Mouse (Mus musculus) liver, embryonic 14.5 days (tissue): ENCODE results near the gene Klc3. TPM values are rescaled to one million over a fixed set of nuclear protein-coding genes. Genes with fewer than 3 reads are reported as not detected.
A peak's percentile ranks its signal among the peaks of the same experiment; 100 is the strongest.

Experiments used
- ATAC-seq: fragments of 200-750 bp; cut with Nextera tagmentation; 2 replicates; pipeline ENCODE4 v1.8.0; 2017; ENCODE audit warnings: moderate number of reproducible peaks, mild to moderate bottlenecking, moderate library complexity; ENCODE audit not compliant: insufficient read depth
- DNase-seq, 3 experiments: peaks; one replicate each; pipeline ENCODE4 v3.0.0-alpha.2; 2012 to 2013; ENCODE audit warnings: low read depth in 3 of 3, low spot score in 3 of 3
- H3K27ac ChIP-seq: fragments of 300-500 bp; sonication (generic); 2 replicates; pipeline ENCODE4 v1.5.1; 2014; ENCODE audit warnings: moderate library complexity, mild to moderate bottlenecking, control low read depth, inconsistent platforms
- H3K27me3 ChIP-seq: fragments of 300-500 bp; sonication (generic); 2 replicates; pipeline ENCODE4 v1.6.1; 2014; ENCODE audit warnings: mild to moderate bottlenecking, low read length, moderate library complexity; ENCODE audit not compliant: control insufficient read depth, insufficient read depth
- H3K36me3 ChIP-seq: fragments of 300-500 bp; sonication (generic); replicated peaks from 2 replicates; pipeline ENCODE4 v1.6.1; 2014; ENCODE audit warnings: low read depth; ENCODE audit not compliant: control insufficient read depth, insufficient read depth
- H3K4me1 ChIP-seq, 2 experiments: fragments of 200-500 bp in 1 of 2; fragments of 300-500 bp in 1 of 2; sonication (generic) in 1 of 2; replicated peaks; 2 replicates each; pipeline ENCODE4 v1.6.1; 2012 to 2014; ENCODE audit warnings: antibody characterized with exemption in 1 of 2, inconsistent platforms in 1 of 2, low read length in 1 of 2; ENCODE audit not compliant: control insufficient read depth in 2 of 2, insufficient read depth in 2 of 2
- H3K4me2 ChIP-seq: fragments of 300-500 bp; sonication (generic); 2 replicates; pipeline ENCODE4 v1.6.1; 2014; ENCODE audit warnings: low read depth, mild to moderate bottlenecking, control low read depth, moderate library complexity
- H3K4me3 ChIP-seq, 2 experiments: fragments of 200-500 bp in 1 of 2; fragments of 300-500 bp in 1 of 2; sonication (generic) in 1 of 2; 2 replicates each; pipeline ENCODE4 v1.5.1; 2012 to 2014; ENCODE audit warnings: low read depth in 2 of 2, low read length in 2 of 2, mild to moderate bottlenecking in 2 of 2, control low read depth in 1 of 2, inconsistent platforms in 1 of 2, moderate library complexity in 1 of 2; ENCODE audit not compliant: insufficient read depth in 1 of 2
- H3K9ac ChIP-seq: fragments of 300-500 bp; sonication (generic); replicated peaks from 2 replicates; pipeline ENCODE4 v1.6.1; 2014; ENCODE audit warnings: mild to moderate bottlenecking, control low read depth, moderate library complexity
- H3K9me3 ChIP-seq: fragments of 300-500 bp; sonication (generic); 2 replicates; pipeline ENCODE4 v1.6.1; 2016; ENCODE audit warnings: low read length, mixed read lengths; ENCODE audit not compliant: control insufficient read depth
- CTCF ChIP-seq: IDR thresholded peaks from 2 replicates; pipeline ENCODE4 v1.5.1; 2016; ENCODE audit warnings: antibody characterized with exemption, low read depth, control low read depth
- EP300 ChIP-seq: IDR thresholded peaks from 2 replicates; pipeline ENCODE4 v1.6.1; 2016; ENCODE audit warnings: antibody characterized with exemption, low read depth
- WGBS: fragments of 180-500 bp; shearing (Covaris S2); extraction: QIAGEN DNeasy Blood & Tissue Kit; methylation state at CpG from one replicate; pipeline ENCODE4 v1.1.7; 2014; ENCODE audit not compliant: insufficient replicate concordance; 5-methylcytosine and 5-hydroxymethylcytosine counted together
- polyA plus RNA-seq, 2 experiments: library from polyadenylated mRNA; depleted of rRNA in 1 of 2; stranded (reverse) in 1 of 2; unstranded in 1 of 2; fragments of >200 nt; fragmentation: Nextera tagmentation in 1 of 2; extraction: Ambion mirVana in 1 of 2; gene quantifications; 2 replicates each; pipeline versions ENCODE4 v1.2.1 to v1.2.3; 2012 to 2014

The Klc3 gene
- polyA plus RNA-seq, 2 experiments: 0.13 to 0.21 TPM

DNA sequence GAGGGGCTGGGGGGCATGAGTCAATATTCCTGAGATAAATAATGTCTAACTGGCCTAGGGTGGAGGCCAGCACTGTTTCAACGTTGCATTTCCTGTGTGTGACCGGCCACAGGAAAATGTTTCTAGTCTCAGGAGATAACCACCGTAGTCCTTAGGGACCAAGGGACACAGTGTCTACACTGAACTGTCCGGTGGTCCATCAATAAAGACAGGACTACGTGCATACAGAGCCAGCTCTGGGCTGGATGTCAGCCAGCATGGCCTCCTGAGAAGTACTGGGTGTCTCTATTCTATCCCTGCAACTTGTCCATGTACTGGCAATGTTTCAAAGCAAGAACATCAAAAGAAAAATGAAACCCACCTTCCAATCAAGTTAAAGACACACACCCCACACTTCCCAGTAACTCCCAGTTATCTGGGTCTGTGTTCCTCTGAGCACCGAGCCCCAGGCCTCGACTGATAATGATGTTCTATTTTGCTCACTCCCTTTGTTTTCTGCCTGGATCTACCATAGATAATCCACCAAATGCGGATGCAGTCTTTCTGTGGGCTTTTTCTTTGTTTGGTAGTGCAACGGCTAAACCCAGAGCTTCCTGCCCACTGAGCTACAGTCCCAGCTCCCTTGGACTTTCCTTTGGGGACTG lies 37.7 kb upstream of the Klc3 start:
- Histone ChIP-seq H3K4me2 (no peak overlapping the region), H3K27me3 (no peaks in the 10 kb centered on the region), H3K36me3 (no peaks in the 10 kb centered on the region; the same call in 1 of the 2 replicates), H3K9ac (no peak overlapping the region), H3K4me3 (no peak overlapping the region), H3K27ac (no peak overlapping the region), H3K9me3 (no peaks in the 10 kb centered on the region), H3K4me1 (0 out of 4 replicates have a peak, but pooled peaks cover 0 to 2% of the 10 kb centered on the region in 2 experiments)
- TF ChIP-seq EP300 (no peak), CTCF (no peak)
- 36% methylated on average over 9 of the region's 9 CpGs for WGBS
- DNase-seq (no peak), ATAC-seq (peak; percentile 47)

- Histone ChIP-seq H3K4me1 (0 out of 4 replicates have a peak, but pooled peaks cover 0 to 2% of the 10 kb centered on the region in 2 experiments), H3K4me3 (no peak overlapping the region), H3K27me3 (no peaks in the 10 kb centered on the region), H3K4me2 (no peak overlapping the region), H3K36me3 (peaks cover 6% of the 10 kb centered on the region), H3K9me3 (no peaks in the 10 kb centered on the region), H3K27ac (no peak overlapping the region), H3K9ac (no peak overlapping the region)
- ATAC-seq (no peak), DNase-seq (no peak)
- TF ChIP-seq EP300 (no peak), CTCF (no peak)
- 77% methylated on average over 9 of the region's 9 CpGs for WGBS
These were observed 33.1 kb upstream of the Klc3 start for GRCm38 (mm10) chr7:19437048-19437447.

- no peaks in the 10 kb centered on the region for H3K4me1 ChIP-seq
These were observed 32.4 kb upstream of the Klc3 start for GRCm38 (mm10) chr7:19436276-19436675.

DNA sequence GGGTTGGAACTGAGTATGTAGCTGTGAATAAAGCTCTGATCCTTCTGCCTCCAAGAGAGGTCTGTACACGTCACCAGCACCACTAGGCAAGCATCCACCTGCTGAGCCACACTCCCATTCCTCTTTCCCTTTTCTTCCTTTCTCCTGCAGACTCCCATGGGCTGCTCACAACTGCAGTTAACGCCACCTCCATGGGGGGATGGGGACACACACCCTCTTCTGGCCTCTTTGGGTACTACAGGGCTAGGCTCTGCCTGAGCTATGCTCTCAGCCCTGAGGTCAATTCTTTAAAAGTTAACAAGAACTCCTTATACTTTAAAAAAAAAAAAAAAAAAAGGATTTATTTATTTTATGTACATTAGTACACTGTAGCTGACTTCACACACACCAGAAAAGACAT lies 28.6 kb upstream of the Klc3 start:
- TF ChIP-seq EP300 (no peak), CTCF (peak; percentile 54)
- ATAC-seq (no peak), DNase-seq (no peak)
- 84% methylated on average over 2 of the region's 2 CpGs for WGBS
- Histone ChIP-seq H3K4me2 (no peak overlapping the region), H3K27me3 (no peaks in the 10 kb centered on the region), H3K36me3 (peaks cover 6% of the 10 kb centered on the region), H3K27ac (no peak overlapping the region), H3K9ac (no peak overlapping the region), H3K9me3 (no peaks in the 10 kb centered on the region), H3K4me3 (no peak overlapping the region), H3K4me1 (no peaks in the 10 kb centered on the region)

More at GRCm38 (mm10) chr7:19436276-19436675, 32.4 kb upstream of the Klc3 start:
- H3K4me2 ChIP-seq: no peak overlapping the region
- no peak overlapping the region for H3K27ac ChIP-seq
- no peaks in the 10 kb centered on the region for H3K9me3 ChIP-seq
- no peaks in the 10 kb centered on the region for H3K27me3 ChIP-seq
- 60% methylated on average over 2 of the region's 2 CpGs for WGBS
- no peak overlapping the region for H3K9ac ChIP-seq
- DNase-seq (no peak), ATAC-seq (no peak)
- peaks cover 6% of the 10 kb centered on the region for H3K36me3 ChIP-seq
- TF ChIP-seq EP300 (no peak), CTCF (no peak)
- H3K4me3 ChIP-seq: no peak overlapping the region

DNA sequence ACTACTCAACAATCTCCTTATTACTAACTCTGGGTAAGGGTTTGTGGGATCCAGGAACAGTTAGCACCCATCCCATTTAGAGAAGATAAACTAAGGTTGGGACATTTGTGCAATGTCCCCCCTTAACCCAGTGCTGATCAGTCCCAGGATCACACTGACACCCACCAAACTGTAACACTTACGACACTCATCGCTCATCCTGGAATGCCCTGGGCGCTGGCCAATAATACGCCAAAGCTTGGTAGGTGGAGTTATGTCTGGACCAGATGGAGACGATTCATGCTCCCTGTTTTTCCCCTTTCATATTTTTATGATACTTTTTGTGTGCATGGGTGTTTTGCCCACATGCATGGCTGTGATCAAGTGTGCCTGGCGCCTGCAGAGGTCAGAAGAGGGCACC lies 26.5 kb upstream of the Klc3 start:
- H3K36me3 ChIP-seq: peaks cover 6% of the 10 kb centered on the region

More for the DNA sequence above, 26.5 kb upstream of the Klc3 start:
- no peak for DNase-seq
- 67% methylated on average over 6 of the region's 6 CpGs for WGBS
- TF ChIP-seq CTCF: no peak
- no peak for TF ChIP-seq EP300
- no peak for ATAC-seq
- Histone ChIP-seq H3K9me3 (no peaks in the 10 kb centered on the region), H3K4me3 (no peak overlapping the region), H3K27me3 (no peaks in the 10 kb centered on the region), H3K27ac (no peak overlapping the region), H3K9ac (no peak overlapping the region), H3K4me1 (no peaks in the 10 kb centered on the region), H3K4me2 (no peak overlapping the region)
